Mouse (Mus musculus) stomach, embryonic 14.5 days (tissue): ENCODE data around the gene Stk4. TPM values are rescaled to one million over a fixed set of nuclear protein-coding genes. Genes with fewer than 3 reads are reported as not detected.

ENCODE experiments used
- ATAC-seq: fragments of 200-750 bp; cut with Nextera tagmentation; 2 replicates; pipeline ENCODE4 v1.8.0; 2017; ENCODE audit warnings: low read depth, moderate TSS enrichment; ENCODE audit not compliant: insufficient number of reproducible peaks, insufficient read depth, low FRiP score
- H3K27ac ChIP-seq: fragments of 300-500 bp; sonication (generic); 2 replicates; pipeline ENCODE4 v1.5.1; 2014; ENCODE audit warnings: mild to moderate bottlenecking, low read length, moderate library complexity, mixed read lengths
- H3K27me3 ChIP-seq: fragments of 300-500 bp; sonication (generic); 2 replicates; pipeline ENCODE4 v1.6.1; 2014; ENCODE audit warnings: low read length, control low read depth, mixed read lengths; ENCODE audit not compliant: control insufficient read depth, insufficient read depth
- H3K36me3 ChIP-seq: fragments of 300-500 bp; sonication (generic); 2 replicates; pipeline ENCODE4 v1.6.1; 2014; ENCODE audit warnings: mild to moderate bottlenecking, control low read depth, low read length, moderate library complexity, mixed read lengths; ENCODE audit not compliant: control insufficient read depth, insufficient read depth
- H3K4me1 ChIP-seq: fragments of 300-500 bp; sonication (generic); 2 replicates; pipeline ENCODE4 v1.6.1; 2014; ENCODE audit warnings: low read length, control low read depth, mixed read lengths; ENCODE audit not compliant: control insufficient read depth, insufficient read depth
- H3K4me2 ChIP-seq: fragments of 300-500 bp; sonication (generic); replicated peaks from 2 replicates; pipeline ENCODE4 v1.6.1; 2014; ENCODE audit warnings: low read depth, low read length, control low read depth
- H3K4me3 ChIP-seq: fragments of 300-500 bp; sonication (generic); 2 replicates; pipeline ENCODE4 v1.5.1; 2014; ENCODE audit warnings: low read depth, low read length, control low read depth
- H3K9ac ChIP-seq: fragments of 300-500 bp; sonication (generic); replicated peaks from 2 replicates; pipeline ENCODE4 v1.6.1; 2014; ENCODE audit warnings: low read depth, mild to moderate bottlenecking, control low read depth, low read length, moderate library complexity, mixed read lengths
- H3K9me3 ChIP-seq: fragments of 300-500 bp; sonication (generic); 2 replicates; pipeline ENCODE4 v1.6.1; 2016; ENCODE audit warnings: low read depth, low read length, control low read depth; ENCODE audit not compliant: control insufficient read depth
- WGBS: fragments of 180-500 bp; shearing (Covaris S2); extraction: QIAGEN DNeasy Blood & Tissue Kit; methylation state at CpG from one replicate; pipeline ENCODE4 v1.1.7; 2014; 5-methylcytosine and 5-hydroxymethylcytosine counted together
- polyA plus RNA-seq: library from polyadenylated mRNA; unstranded; fragments of >200 nt; fragmentation: Nextera tagmentation; extraction: Ambion mirVana; gene quantifications from 2 replicates; pipeline ENCODE4 v1.2.1, GENCODE M21; 2014

The Stk4 gene
- 26.3 and 30.7 TPM in 2 replicates for polyA plus RNA-seq

GRCm38 (mm10) chr2:164070142-164070764, at the start of gene Stk4:
Gene Stk4, plus strand, starts transcription at chr2:164070322.
- Histone ChIP-seq H3K9ac (peak within 1 kb of the TSS; percentile 62), H3K4me1 (peaks cover 13% of the 10 kb centered on the region), H3K4me2 (peak within 1 kb of the TSS; percentile 86), H3K27ac (peak within 1 kb of the TSS; percentile 79), H3K36me3 (peaks cover 13% of the 10 kb centered on the region), H3K4me3 (peak within 1 kb of the TSS; percentile 98), H3K9me3 (no peaks in the 10 kb centered on the region), H3K27me3 (no peaks in the 10 kb centered on the region)
- WGBS, result under 1% methylated on average over 45 of the region's 45 CpGs
- 0 out of 2 replicates have a peak, but pooled peaks have one; percentile 0 for ATAC-seq

- no peak for ATAC-seq
- WGBS, result 43% methylated on average over 2 of the region's 2 CpGs
- no peaks in the 10 kb centered on the region for H3K9me3 ChIP-seq
These were observed 48.0 kb upstream of the Stk4 start for GRCm38 (mm10) chr2:164022104-164022503.

GRCm38 (mm10) chr2:164025150-164025549, 45.0 kb upstream of the Stk4 start, which contains the start of gene Pabpc1l:
Gene Pabpc1l, plus strand, starts transcription at chr2:164025450.
- no peak for ATAC-seq
- H3K36me3 ChIP-seq, result no peaks in the 10 kb centered on the region
- no peaks in the 10 kb centered on the region for H3K4me1 ChIP-seq
- H3K9me3 ChIP-seq, result no peaks in the 10 kb centered on the region
- H3K27ac ChIP-seq, result no peak within 1 kb of the TSS
- no peak within 1 kb of the TSS for H3K4me3 ChIP-seq
- H3K9ac ChIP-seq, result no peak within 1 kb of the TSS
- H3K27me3 ChIP-seq, result no peaks in the 10 kb centered on the region
- H3K4me2 ChIP-seq, result no peak within 1 kb of the TSS
- WGBS, result 77% methylated on average over 16 of the region's 16 CpGs

More at GRCm38 (mm10) chr2:164022104-164022503, 48.0 kb upstream of the Stk4 start:
- no peak overlapping the region for H3K27ac ChIP-seq
- H3K27me3 ChIP-seq, result no peaks in the 10 kb centered on the region
- H3K9ac ChIP-seq, result no peak overlapping the region
- H3K36me3 ChIP-seq, result peaks cover 24% of the 10 kb centered on the region
- H3K4me1 ChIP-seq, result no peaks in the 10 kb centered on the region
- H3K4me3 ChIP-seq, result no peak overlapping the region
- no peak overlapping the region for H3K4me2 ChIP-seq

- H3K9me3 ChIP-seq, result peaks cover 4% of the 10 kb centered on the region; the same call in 1 of the 2 replicates
- no peak overlapping the region for H3K4me2 ChIP-seq
- H3K4me1 ChIP-seq, result no peaks in the 10 kb centered on the region
- 74% methylated on average over 10 of the region's 10 CpGs for WGBS
- ATAC-seq, result no peak
- H3K27me3 ChIP-seq, result no peaks in the 10 kb centered on the region
- H3K36me3 ChIP-seq, result no peaks in the 10 kb centered on the region
- no peak overlapping the region for H3K9ac ChIP-seq
- no peak overlapping the region for H3K4me3 ChIP-seq
- H3K27ac ChIP-seq, result no peak overlapping the region
These were observed 39.0 kb upstream of the Stk4 start for GRCm38 (mm10) chr2:164031147-164031546.

GRCm38 (mm10) chr2:164032973-164033372, 37.1 kb upstream of the Stk4 start:
- no peaks in the 10 kb centered on the region for H3K36me3 ChIP-seq
- no peak overlapping the region for H3K4me2 ChIP-seq
- WGBS, result 85% methylated on average over 3 of the region's 3 CpGs
- no peak overlapping the region for H3K9ac ChIP-seq
- H3K27me3 ChIP-seq, result no peaks in the 10 kb centered on the region
- H3K9me3 ChIP-seq, result peaks cover 4% of the 10 kb centered on the region; the same call in 1 of the 2 replicates
- H3K4me3 ChIP-seq, result no peak overlapping the region
- no peak for ATAC-seq
- no peaks in the 10 kb centered on the region for H3K4me1 ChIP-seq
- H3K27ac ChIP-seq, result no peak overlapping the region

GRCm38 (mm10) chr2:164036520-164037019, 33.6 kb upstream of the Stk4 start:
- Histone ChIP-seq H3K9ac (no peak overlapping the region), H3K27me3 (no peaks in the 10 kb centered on the region), H3K4me3 (no peak overlapping the region), H3K36me3 (no peaks in the 10 kb centered on the region), H3K9me3 (peaks cover 4% of the 10 kb centered on the region; the same call in 1 of the 2 replicates), H3K4me1 (no peaks in the 10 kb centered on the region), H3K27ac (no peak overlapping the region), H3K4me2 (no peak overlapping the region)
- ATAC-seq, result no peak
- WGBS, result 43% methylated on average over 10 of the region's 10 CpGs

GRCm38 (mm10) chr2:164038407-164039028, 31.6 kb upstream of the Stk4 start:
- ATAC-seq, result peak; percentile 5; the same call in 1 of the 2 replicates
- Histone ChIP-seq H3K27ac (no peak overlapping the region), H3K4me1 (no peaks in the 10 kb centered on the region), H3K36me3 (no peaks in the 10 kb centered on the region), H3K9ac (no peak overlapping the region), H3K4me3 (no peak overlapping the region), H3K4me2 (no peak overlapping the region), H3K9me3 (no peaks in the 10 kb centered on the region), H3K27me3 (no peaks in the 10 kb centered on the region)
- 92% methylated on average over 1 of the region's 1 CpGs for WGBS

GRCm38 (mm10) chr2:164040949-164041348, 29.2 kb upstream of the Stk4 start:
- no peaks in the 10 kb centered on the region for H3K27me3 ChIP-seq
- 80% methylated on average over 6 of the region's 6 CpGs for WGBS

More at GRCm38 (mm10) chr2:164040949-164041348, 29.2 kb upstream of the Stk4 start:
- Histone ChIP-seq H3K36me3 (no peaks in the 10 kb centered on the region), H3K4me1 (no peaks in the 10 kb centered on the region), H3K9me3 (no peaks in the 10 kb centered on the region), H3K9ac (no peak overlapping the region), H3K27ac (no peak overlapping the region), H3K4me3 (no peak overlapping the region), H3K4me2 (no peak overlapping the region)
- no peak for ATAC-seq
